Mouse (Mus musculus) cerebellum, adult 18-20 months (tissue): Measurements from ENCODE around the gene Ptpru.

Experiments
- DNase-seq, 2 experiments: peaks; one replicate each; pipeline ENCODE4 v3.0.0; 2021

Ptpru gene

DNA sequence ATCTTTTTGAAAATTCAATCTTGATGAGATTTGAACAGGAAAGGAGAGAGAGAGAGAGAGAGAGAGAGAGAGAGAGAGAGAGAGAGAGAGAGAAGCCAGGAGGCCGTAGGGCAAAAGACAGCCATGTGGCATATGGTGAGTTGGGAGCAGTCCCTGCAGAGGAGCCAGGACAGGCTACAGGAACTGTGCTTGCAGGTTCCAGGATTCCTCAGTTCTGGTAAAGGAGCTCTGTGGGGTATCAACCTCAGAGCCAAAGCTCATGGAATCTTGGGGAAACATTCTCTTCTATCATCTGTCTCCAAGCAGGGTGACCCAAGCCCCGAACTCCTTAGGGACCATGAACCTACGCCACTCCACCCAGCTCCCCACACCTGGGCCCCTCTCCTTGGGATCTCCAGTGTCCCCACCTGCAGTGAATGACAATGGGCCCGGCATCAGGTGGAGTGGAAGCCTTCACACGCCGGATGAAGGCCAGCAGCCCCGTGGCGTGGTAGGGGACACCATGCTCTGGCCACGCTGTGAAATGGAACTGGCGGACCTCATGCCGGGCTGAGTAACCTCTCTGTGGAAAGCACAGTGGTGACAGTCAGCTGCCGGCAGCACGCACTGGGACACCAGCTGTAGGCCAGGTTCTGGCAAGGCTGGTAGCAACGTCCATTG, 59.3 kb downstream of the Ptpru start:
- DNase-seq = peak; percentile 71 to 78

DNA sequence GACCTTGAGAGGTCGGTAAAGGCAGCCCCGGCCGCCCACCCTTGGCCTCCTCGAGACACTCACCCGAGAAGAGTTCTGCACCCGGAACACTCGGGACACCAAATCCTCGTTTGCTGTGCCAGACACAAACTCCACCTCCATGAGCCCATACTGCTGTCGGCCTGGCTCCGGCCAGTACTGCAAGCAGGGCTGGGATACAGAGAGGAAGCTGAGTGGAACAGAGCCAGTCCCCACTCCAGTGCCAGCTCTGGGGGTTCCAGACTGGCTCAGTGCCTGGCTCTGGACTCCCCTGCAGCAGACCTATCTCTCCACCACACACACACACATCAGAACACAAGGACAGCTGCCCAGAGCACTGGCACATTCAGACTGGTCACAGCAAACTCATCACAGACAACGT, 66.7 kb downstream of the Ptpru start:
- DNase-seq = no peak

DNA sequence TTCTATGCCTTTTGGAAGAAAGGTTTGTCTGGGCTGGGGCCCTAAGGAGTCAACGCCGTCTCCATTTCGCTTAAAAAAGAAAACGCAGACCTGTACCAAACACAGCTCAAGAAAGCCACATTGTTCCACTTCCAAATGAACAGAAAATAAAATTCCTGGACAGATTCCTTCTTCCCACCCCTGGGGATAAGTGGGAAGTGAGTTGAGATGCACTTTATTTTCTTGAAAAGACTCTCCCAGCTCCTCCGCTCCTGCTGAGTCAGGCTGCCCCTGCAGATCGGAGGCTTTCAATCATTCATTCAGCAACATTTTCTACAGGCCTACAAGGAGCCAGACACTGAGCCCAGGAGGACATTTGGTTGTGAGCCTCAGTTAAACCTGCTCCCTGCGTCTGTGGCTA, 74.2 kb downstream of the Ptpru start:
- no peak for DNase-seq

DNA sequence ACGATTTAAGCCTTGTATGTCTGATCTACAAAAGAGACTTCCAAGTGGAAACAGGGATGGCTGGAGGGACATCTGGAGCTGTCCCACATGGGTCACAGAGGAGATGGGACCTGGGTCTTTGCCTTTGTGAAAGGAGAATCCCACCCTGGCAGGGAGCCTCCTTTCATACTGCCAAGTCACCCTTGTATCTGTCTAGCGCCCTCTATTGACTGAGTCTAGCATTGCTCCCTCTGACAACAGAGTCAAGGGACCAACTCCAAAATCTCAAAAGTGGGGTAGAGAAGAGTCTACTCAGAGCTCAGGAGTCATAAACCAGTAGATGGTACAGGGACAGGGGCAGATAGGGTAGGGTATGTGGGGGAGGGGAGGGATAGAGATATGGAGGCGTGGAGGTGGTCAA, 74.6 kb downstream of the Ptpru start:
- no peak for DNase-seq

DNA sequence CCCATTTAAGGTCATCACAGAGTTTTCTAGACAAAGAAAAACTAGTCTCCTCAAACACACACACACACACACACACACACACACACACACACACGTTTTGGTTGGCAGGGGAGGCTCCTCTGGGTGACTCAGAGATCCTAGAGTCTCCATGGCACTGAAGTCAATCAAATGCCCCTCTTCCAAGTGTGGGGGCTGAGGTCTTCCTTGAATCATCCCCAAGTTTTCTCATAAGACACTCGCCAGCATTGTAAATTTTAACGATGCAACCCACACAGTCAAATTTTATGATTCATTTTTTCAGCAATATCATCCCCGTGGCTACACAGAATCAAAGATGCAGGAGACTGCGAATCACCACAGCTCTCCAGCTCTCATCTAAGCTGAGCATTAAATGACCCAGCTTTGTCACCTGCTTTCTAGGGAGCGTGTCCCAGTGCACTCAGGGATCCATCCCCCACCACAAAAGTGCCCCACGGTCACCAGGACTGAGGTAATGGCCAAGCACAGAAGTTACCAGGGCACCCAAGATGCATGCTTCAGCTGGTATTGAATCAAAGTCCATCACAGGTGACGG, 75.8 kb downstream of the Ptpru start:
- no peak for DNase-seq

DNA sequence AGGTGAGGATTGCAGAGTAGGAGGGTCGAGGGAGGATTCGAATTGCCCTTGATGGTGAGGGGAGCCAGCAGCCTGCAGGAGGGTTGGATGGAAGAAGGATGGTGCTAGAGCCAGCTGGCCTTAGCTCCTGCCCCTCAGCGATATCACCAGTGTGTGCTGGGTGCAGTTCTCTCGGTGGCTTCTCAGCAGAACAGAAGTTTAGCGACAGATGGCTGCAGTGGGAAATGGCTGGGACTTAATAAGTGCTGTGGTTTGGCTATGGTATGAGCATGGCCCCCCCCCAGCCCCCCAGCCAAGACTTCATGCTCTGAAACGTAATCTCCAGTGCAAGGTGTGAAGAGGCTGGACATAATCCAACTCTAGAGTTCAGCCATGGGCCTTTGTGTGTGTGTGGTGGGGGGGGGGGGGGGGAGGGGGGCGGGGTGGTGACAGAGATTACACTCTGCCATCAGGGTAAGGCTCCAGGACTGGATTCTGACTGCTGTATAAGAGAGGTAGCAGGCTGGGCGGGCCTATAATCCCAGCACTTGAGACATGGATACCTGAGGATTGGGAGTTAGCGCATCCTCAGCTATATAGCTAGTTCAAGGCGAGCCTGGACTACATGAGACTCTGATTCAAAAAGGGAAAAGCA, 85.8 kb downstream of the Ptpru start:
- no peak for DNase-seq

DNA sequence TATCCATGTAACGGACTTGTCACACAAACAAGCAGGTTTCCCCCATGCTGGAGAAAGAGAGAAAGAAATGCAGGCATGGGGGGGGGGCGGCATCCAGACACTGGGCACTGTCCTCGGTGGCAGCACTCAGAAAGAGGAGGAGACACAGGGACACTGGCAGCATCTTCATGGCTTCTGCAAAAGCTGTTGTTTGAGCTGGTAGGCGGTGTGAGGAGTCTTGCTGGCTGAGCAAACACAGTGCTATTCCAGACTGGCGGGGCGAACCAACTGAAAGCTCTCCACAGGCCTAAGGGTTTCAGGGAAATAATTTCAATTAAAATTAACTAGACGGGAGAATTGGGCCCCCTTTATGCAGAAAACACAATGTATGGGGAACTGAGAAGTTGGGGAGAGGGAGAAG, 86.5 kb downstream of the Ptpru start:
- DNase-seq = no peak

DNA sequence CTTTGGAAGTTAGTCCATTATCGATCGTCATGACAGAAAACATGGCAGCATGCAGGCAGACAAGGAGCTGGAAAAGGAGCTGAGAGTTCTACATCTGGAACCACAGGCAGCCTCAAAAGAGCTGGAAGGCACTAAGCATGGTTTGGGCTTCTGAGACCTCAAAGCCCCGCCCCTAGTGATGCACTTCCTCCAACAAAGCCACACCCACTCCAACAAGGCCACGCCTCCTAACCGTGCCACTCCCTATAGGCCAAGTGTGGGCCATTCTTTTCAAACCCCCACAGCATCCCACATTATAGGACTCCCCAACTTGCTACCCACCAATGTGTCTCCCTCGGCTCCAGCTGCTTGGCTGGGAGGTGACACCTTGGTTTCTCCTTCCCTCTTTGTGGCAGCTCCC, 88.3 kb downstream of the Ptpru start:
- DNase-seq = no peak

DNA sequence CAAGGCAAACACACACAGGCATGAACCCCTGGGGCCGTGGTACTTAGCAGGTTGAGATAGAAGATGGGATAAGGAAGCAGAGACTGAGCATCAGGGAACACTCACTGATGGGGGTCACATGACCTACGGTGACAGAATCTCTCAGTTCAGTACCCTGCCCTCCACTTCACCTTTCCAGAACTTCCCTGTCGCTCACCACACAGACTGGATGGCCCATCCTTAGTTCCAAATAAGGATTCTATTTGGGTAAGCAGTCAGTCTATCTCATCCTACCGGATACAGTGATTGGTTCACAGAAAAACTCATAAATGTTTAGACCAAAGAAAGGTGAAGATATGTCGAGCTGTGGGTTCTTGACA, 93.4 kb downstream of the Ptpru start:
- no peak for DNase-seq

DNA sequence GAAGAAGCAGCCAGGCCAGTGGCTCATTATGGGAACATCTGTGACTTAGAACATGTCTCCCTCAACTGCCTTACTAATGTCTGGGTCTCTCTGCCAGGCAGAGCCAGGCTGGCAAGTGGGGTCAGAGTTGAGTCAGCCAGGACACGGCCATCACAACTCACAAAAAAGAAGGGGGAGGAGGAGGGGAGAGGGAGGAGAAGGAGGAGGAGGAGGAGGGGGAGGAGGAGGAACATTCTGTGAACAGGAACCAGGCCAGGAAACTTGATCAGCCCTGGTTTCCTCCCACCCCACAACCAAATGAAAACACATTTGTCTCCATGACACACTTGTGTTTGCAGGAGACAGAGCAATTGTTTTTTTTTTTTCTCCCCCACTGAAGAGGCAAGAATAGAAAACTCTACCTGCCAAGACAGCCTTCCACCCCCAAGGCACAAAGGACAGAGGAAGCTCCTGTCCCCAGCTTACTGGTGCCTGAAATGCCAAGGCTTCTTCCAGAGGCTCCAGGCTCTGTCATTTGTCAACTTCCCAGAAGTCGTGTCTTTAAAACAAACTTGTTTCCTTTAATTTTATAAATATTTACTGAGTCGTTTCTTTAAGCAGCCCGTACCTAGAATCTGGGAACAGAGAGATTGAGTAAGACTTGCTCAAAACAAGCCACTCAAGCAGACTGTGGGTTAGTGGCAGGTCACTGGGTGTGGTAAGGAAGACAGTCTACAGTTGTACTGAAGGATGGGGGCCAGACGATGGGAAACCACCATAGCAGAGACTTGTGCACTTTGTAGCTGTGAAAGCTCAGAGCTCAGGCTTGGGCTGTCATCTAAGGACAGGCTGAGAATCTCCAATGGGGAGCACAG, 94.0 kb downstream of the Ptpru start:
- DNase-seq = no peak

DNA sequence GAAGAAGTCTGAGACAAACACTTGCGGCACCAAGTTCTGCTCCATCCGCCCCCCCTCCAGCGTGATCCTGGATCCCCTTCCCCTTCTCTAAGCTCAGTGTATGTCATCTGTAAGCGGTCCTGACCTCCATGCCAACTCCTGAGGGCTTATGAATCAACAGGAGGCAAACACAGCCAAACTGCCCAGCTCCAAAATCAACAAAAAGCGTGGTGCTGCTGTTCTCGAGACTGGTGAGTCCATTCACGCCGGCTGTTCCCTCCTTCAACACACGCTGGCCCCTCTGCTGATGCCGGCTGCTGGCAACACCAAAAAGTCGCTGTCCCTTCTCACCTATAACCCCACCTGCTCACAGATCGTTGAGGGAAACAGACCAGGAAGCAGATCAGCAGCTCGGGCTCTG, 95.1 kb downstream of the Ptpru start:
- no peak for DNase-seq

DNA sequence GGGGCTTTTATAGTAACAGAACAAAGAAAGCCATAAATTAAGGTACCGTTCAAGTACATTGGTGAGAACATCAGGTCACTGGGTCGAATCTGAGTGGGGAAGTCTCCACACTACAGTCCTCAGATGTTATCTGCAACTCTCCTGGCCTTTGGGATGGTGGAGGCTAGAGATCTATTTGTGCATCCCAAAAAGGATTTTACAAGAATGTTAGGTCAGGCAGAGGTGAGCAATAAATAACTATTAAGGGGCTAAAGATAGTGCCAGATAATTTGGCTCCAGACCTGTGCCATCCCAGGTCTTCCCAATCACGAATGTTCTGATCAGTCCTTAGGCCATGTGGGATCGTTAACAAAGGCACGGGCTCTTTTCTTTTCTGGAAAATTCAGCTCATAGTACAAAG, 97.5 kb downstream of the Ptpru start:
- DNase-seq = no peak

DNA sequence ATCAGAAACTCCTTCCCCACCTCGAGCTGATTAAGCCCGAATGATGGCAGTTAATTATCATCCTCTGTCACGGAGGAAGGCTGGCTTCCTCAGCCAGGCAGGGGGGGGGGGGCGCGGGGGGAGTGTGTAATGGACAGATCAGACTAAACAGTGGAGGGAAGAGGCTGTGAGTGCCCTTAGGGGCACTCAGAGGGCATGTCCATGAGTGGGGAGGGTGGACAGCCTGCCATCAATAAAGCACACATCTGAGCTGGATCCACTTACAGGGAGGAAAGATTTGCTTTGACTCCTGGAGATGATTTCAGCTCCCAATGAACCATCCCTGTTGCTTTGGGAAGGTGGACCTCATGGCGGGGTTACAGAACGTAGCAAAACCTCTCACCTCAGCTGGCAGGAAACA, 109.5 kb downstream of the Ptpru start:
- DNase-seq = no peak

DNA sequence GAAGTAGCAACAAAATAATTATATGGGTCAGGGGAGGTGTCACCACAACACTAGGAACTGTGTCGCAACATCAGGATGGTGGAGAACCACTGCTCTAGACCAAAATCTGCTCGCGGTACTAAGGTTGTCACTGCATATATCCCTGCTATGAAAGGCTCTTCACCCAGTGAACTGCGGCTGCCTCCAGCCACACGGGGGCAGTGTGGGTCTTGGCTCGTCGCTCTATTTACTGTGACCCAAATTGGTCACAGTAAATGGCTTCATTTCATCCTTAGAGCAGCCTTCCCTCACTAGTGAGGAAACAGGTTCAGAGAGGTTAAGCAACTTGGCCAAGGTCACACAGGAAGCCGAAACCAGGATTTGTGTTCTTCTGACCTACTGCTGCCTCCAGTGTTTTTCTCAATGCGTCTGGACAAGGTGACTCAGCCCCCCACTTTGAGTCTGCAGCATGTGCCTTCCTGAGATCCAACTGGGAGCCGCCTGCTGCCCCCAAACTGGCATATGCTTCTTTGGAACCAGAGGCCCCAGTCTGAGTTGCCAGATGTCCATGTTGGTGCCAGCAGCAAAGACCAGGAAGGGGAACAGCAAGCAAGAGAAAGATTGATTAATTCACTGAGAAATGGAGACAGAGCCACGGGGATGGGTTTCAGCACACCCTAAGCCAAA, 114.5 kb downstream of the Ptpru start:
- DNase-seq = peak; percentile 74 to 76

DNA sequence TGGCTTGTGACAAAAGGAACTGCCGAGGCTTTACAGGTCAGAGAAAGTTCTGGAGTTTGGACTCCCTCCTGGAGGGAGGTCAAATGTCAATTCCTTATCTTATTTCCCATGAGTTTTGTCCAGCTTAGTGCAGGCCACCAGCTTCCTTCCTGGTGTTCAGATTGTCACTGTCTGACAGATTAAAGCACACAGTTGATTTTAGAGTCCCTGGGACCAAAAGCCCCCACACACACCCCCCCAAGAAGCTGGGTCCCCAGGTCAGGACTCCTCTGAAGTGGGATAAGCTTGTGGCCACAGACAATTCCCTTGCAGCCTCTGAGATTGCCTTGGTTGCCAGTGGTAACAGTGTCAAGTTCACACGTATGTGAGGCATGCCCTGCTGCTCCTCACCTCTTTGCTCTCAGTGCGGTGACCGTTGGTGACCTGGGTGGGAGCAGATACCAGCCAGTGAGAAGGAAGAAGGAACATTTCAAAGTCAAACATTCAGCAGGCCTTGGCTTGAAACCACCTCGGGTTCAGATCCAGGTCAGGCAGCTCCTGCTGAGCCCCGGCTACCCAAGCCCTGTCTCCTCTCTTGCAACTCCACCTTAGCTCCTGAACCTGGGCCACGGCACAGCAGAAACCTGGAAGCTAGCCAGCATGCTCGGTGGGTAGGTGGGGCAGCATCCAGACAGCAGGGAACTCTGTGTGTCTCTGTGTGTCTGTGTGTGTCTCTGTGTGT, 115.8 kb downstream of the Ptpru start:
- DNase-seq = peak; percentile 15 to 26

DNA sequence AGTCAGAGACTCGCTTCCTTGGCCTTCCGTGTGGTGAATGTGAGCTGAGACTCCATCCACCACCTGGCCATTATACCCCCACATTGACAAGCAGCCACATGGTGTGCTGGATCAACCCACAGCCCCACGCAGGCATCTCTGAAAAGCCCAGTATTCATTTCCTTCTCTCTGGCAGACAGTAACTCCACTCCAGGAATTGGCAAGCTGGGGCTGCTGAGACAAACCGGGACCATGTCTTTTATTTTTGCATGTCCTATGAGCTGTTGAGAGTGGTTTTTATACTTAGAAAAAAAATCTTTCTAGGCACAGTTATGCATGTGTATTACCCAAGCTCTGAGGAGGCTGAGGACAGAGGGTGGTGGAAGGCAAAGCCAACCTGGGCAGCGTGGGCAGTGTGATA, 118.9 kb downstream of the Ptpru start:
- DNase-seq = no peak
